Mouse (Mus musculus) midbrain, embryonic 11.5 days (tissue): ENCODE measurements at regions not wholly inside any gene's neighbourhood (a gene's known extent, or its start where the extent isn't known, plus 50 kb on each side); places are given as distances from the start of the nearest gene placed in this dataset.

Experiments
- ATAC-seq: fragments of 200-750 bp; cut with Nextera tagmentation; 2 replicates; pipeline ENCODE4 v1.8.0; 2017; ENCODE audit warnings: moderate TSS enrichment, moderate library complexity; ENCODE audit not compliant: low FRiP score
- DNase-seq: peaks from one replicate; pipeline ENCODE4 v3.0.0; 2015; ENCODE audit warnings: low spot score; ENCODE audit errors: missing footprints
- H3K27ac ChIP-seq: fragments of 300-500 bp; sonication (generic); 2 replicates; pipeline ENCODE4 v1.5.1; 2014; ENCODE audit warnings: low read depth, low read length
- H3K27me3 ChIP-seq: fragments of 300-500 bp; sonication (generic); 2 replicates; pipeline ENCODE4 v1.6.1; 2014; ENCODE audit warnings: mild to moderate bottlenecking, low read length, moderate library complexity, mixed read lengths; ENCODE audit not compliant: control insufficient read depth, insufficient read depth
- H3K36me3 ChIP-seq: fragments of 300-500 bp; sonication (generic); 2 replicates; pipeline ENCODE4 v1.6.1; 2014; ENCODE audit warnings: mild to moderate bottlenecking, low read length, moderate library complexity, mixed read lengths; ENCODE audit not compliant: control insufficient read depth, insufficient read depth
- H3K4me1 ChIP-seq: fragments of 300-500 bp; sonication (generic); 2 replicates; pipeline ENCODE4 v1.6.1; 2014; ENCODE audit warnings: low read length; ENCODE audit not compliant: control insufficient read depth, insufficient read depth
- H3K4me2 ChIP-seq: fragments of 300-500 bp; sonication (generic); 2 replicates; pipeline ENCODE4 v1.6.1; 2014; ENCODE audit warnings: mild to moderate bottlenecking, moderate library complexity
- H3K4me3 ChIP-seq: fragments of 300-500 bp; sonication (generic); 2 replicates; pipeline ENCODE4 v1.5.1; 2014; ENCODE audit warnings: low read depth, low read length
- H3K9ac ChIP-seq: fragments of 300-500 bp; sonication (generic); 2 replicates; pipeline ENCODE4 v1.6.1; 2014; ENCODE audit warnings: low read length
- H3K9me3 ChIP-seq: fragments of 300-500 bp; sonication (generic); 2 replicates; pipeline ENCODE4 v1.6.1; 2016; ENCODE audit warnings: low read length; ENCODE audit not compliant: control insufficient read depth
- WGBS: fragments of 180-500 bp; shearing (Covaris S2); extraction: QIAGEN DNeasy Blood & Tissue Kit; methylation state at CpG from one replicate; pipeline ENCODE4 v1.1.7; 2014; 5-methylcytosine and 5-hydroxymethylcytosine counted together

- Histone ChIP-seq H3K27ac (no peak overlapping the region), H3K9ac (no peak overlapping the region), H3K36me3 (no peaks in the 10 kb centered on the region), H3K4me2 (no peak overlapping the region), H3K9me3 (no peaks in the 10 kb centered on the region), H3K27me3 (no peaks in the 10 kb centered on the region), H3K4me1 (no peaks in the 10 kb centered on the region), H3K4me3 (no peak overlapping the region)
- DNase-seq (no peak), ATAC-seq (no peak)
- 82% methylated on average over 4 of the region's 4 CpGs for WGBS
Observed at GRCm38 (mm10) chr6:89258140-89258539, 104.3 kb downstream of the Plxna1 start.

- no peak overlapping the region for H3K9ac ChIP-seq
- ATAC-seq = no peak
Observed at GRCm38 (mm10) chr6:89259406-89259994, 102.9 kb downstream of the Plxna1 start.

GRCm38 (mm10) chr6:89262958-89263357, 99.5 kb downstream of the Plxna1 start:
- no peak overlapping the region for H3K27ac ChIP-seq
- H3K36me3 ChIP-seq = no peaks in the 10 kb centered on the region
- H3K27me3 ChIP-seq = no peaks in the 10 kb centered on the region
- H3K4me1 ChIP-seq = no peaks in the 10 kb centered on the region
- H3K4me3 ChIP-seq = no peak overlapping the region
- no peak overlapping the region for H3K4me2 ChIP-seq
- WGBS = 62% methylated on average over 4 of the region's 4 CpGs
- no peaks in the 10 kb centered on the region for H3K9me3 ChIP-seq
- no peak for ATAC-seq
- no peak overlapping the region for H3K9ac ChIP-seq
- peak; percentile 65 for DNase-seq

More at GRCm38 (mm10) chr6:89259406-89259994, 102.9 kb downstream of the Plxna1 start:
- DNase-seq = no peak
- 81% methylated on average over 11 of the region's 11 CpGs for WGBS
- Histone ChIP-seq H3K27ac (no peak overlapping the region), H3K4me2 (no peak overlapping the region), H3K9me3 (no peaks in the 10 kb centered on the region), H3K36me3 (no peaks in the 10 kb centered on the region), H3K27me3 (no peaks in the 10 kb centered on the region), H3K4me3 (no peak overlapping the region), H3K4me1 (no peaks in the 10 kb centered on the region)

- DNase-seq (peak; percentile 21), ATAC-seq (no peak)
- H3K4me1 ChIP-seq = no peaks in the 10 kb centered on the region
- no peaks in the 10 kb centered on the region for H3K27me3 ChIP-seq
- no peaks in the 10 kb centered on the region for H3K36me3 ChIP-seq
- H3K4me3 ChIP-seq = no peak overlapping the region
- H3K27ac ChIP-seq = no peak overlapping the region
- 85% methylated on average over 3 of the region's 3 CpGs for WGBS
- H3K9ac ChIP-seq = no peak overlapping the region
- no peak overlapping the region for H3K4me2 ChIP-seq
- H3K9me3 ChIP-seq = no peaks in the 10 kb centered on the region
Observed at GRCm38 (mm10) chr6:89265296-89265695, 97.1 kb downstream of the Plxna1 start.
